Mouse (Mus musculus) lung, embryonic 15.5 days (tissue): ENCODE results near the gene Pald1. TPM values are rescaled to one million over a fixed set of nuclear protein-coding genes. Genes with fewer than 3 reads are reported as not detected.

Source experiments
- ATAC-seq: fragments of 200-750 bp; cut with Nextera tagmentation; 2 replicates; pipeline ENCODE4 v1.8.0; 2017; ENCODE audit warnings: moderate number of reproducible peaks, borderline replicate concordance; ENCODE audit not compliant: low FRiP score, low TSS enrichment; ENCODE audit errors: extremely low read depth
- H3K27ac ChIP-seq: fragments of 300-500 bp; sonication (generic); 2 replicates; pipeline ENCODE4 v1.5.1; 2015; ENCODE audit warnings: moderate library complexity, mild to moderate bottlenecking, inconsistent platforms
- H3K27me3 ChIP-seq: fragments of 300-500 bp; sonication (generic); 2 replicates; pipeline ENCODE4 v1.6.1; 2015; ENCODE audit warnings: inconsistent platforms
- H3K36me3 ChIP-seq: fragments of 300-500 bp; sonication (generic); 2 replicates; pipeline ENCODE4 v1.6.1; 2015; ENCODE audit warnings: inconsistent platforms
- H3K4me1 ChIP-seq: fragments of 300-500 bp; sonication (generic); 2 replicates; pipeline ENCODE4 v1.6.1; 2015; ENCODE audit warnings: inconsistent platforms
- H3K4me2 ChIP-seq: fragments of 300-500 bp; sonication (generic); 2 replicates; pipeline ENCODE4 v1.6.1; 2015; ENCODE audit warnings: inconsistent platforms, mild to moderate bottlenecking, moderate library complexity
- H3K4me3 ChIP-seq: fragments of 300-500 bp; sonication (generic); 2 replicates; pipeline ENCODE4 v1.5.1; 2015; ENCODE audit warnings: mild to moderate bottlenecking, inconsistent platforms
- H3K9ac ChIP-seq: fragments of 300-500 bp; sonication (generic); 2 replicates; pipeline ENCODE4 v1.6.1; 2015; ENCODE audit warnings: inconsistent platforms
- H3K9me3 ChIP-seq: fragments of 300-500 bp; sonication (generic); 2 replicates; pipeline ENCODE4 v1.6.1; 2016; ENCODE audit warnings: inconsistent platforms
- WGBS: fragments of 180-500 bp; shearing (Covaris S2); methylation state at CpG from one replicate; pipeline ENCODE4 v1.1.7; 2015; 5-methylcytosine and 5-hydroxymethylcytosine counted together
- polyA plus RNA-seq: library from polyadenylated mRNA; unstranded; fragments of >200 nt; fragmentation: Nextera tagmentation; extraction: Ambion mirVana; gene quantifications from 2 replicates; pipeline ENCODE4 v1.2.1, GENCODE M21; 2015

The Pald1 gene
- polyA plus RNA-seq, 1 experiment from 2014 or later = 48.1 TPM

DNA sequence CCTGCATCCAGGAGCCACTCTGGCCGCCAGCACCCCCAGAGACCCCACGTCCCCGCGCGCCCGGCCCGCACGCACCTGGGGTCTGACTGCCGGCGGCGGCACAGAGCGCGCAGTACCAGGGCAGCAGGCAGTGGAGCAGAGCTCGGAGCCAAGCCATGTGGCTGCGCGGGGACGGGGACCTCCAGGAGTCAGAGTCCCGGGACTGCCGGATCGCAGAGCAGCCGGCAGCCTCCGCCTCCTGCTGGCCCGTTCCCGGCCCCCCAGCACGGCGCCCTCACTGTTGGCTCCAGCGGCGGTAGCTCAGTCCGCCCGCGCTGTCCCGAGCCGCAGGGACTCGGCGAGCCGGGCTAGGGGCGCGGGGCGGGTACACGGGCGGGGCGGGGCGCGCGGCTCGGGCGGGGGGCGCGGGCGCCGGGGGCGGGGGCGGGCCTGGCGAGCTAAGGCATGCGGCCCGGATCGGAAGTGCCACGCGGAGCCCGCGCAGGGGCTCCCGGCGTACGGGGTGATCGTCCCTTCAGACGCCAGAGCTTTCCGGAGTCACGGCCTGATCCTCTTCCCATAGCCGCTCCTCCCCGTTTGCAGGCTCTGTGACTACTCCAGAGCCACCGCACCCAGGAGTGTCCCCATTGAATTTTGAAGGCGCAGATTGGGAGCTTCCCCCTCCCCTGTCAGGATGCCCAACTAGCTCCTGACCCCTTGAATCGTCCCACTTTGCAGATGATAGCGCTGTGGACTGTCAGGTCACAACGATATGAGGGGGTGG is 110.1 kb downstream of the Pald1 start, which contains the start of gene Adamts14:
TSS of gene Adamts14 (minus strand) at position 358 of the 763 bp plus-strand sequence.
- peak within 1 kb of the TSS; percentile 57 for H3K4me3 ChIP-seq
- H3K9me3 ChIP-seq = no peaks in the 10 kb centered on the region
- peak within 1 kb of the TSS; percentile 57 for H3K27ac ChIP-seq
- ATAC-seq = peak; percentile 71
- H3K9ac ChIP-seq = peak within 1 kb of the TSS; percentile 66
- H3K36me3 ChIP-seq = no peaks in the 10 kb centered on the region
- H3K4me1 ChIP-seq = peaks cover 20% of the 10 kb centered on the region
- peaks cover 6% of the 10 kb centered on the region for H3K27me3 ChIP-seq
- H3K4me2 ChIP-seq = peak within 1 kb of the TSS; percentile 97
- under 1% methylated on average over 40 of the region's 75 CpGs for WGBS

DNA sequence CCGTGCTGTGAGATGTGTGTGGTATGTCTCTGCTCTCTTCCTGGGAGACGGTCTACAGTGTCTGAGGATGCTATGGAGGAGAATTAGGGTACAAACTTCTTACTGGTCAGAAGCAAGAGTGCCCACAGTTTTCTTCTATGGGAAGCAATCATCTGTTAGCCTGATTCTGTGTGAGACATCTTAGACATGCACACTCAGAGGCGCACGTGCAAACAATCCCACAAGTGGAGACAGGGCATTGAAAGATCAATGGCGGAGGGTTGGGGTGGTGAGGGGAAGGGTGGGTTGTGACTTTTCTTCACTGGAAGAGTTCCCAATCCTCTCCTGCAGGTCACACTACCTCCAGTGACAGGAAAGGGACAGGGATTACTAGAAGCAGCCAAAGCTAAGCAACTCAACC is 110.7 kb downstream of the Pald1 start:
- Histone ChIP-seq H3K36me3 (no peaks in the 10 kb centered on the region), H3K4me1 (peaks cover 17% of the 10 kb centered on the region), H3K27me3 (peaks cover 6% of the 10 kb centered on the region), H3K4me2 (peak overlapping the region; percentile 97), H3K9me3 (no peaks in the 10 kb centered on the region), H3K27ac (peak overlapping the region; percentile 57), H3K4me3 (peak overlapping the region; percentile 57), H3K9ac (peak overlapping the region; percentile 66)
- 34% methylated on average over 5 of the region's 5 CpGs for WGBS
- no peak for ATAC-seq

DNA sequence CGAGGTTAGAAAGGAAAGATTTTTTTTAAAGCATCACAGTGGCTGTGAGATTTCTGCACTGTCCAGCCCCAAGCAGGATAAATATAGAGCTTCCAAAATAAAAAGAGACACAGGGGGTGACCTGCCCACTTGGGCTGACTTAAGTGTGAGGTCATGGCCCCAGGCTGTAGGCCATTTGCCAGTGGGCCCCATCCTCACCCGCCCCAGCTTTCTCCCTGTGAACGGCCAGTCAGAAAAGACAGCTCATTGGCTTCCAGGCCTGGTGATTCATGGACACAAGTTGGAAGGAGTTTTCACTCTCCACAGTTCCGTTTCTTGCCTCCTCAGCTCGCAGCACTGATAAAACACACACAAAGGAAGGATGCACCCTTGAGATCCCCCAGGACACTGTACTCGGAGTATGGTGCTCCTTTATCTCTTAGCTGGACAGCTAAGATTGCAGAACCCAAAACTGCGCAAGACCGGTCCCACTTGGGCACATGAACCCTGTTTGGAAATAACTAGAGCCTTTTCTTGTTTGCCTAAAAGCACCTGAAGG is 111.2 kb downstream of the Pald1 start:
- Histone ChIP-seq H3K4me1 (peaks cover 17% of the 10 kb centered on the region), H3K4me3 (peak overlapping the region; percentile 57), H3K27me3 (peaks cover 6% of the 10 kb centered on the region), H3K9me3 (no peaks in the 10 kb centered on the region), H3K4me2 (peak overlapping the region; percentile 97), H3K27ac (no peak overlapping the region), H3K9ac (no peak overlapping the region), H3K36me3 (no peaks in the 10 kb centered on the region)
- WGBS = 32% methylated on average over 8 of the region's 8 CpGs
- ATAC-seq = no peak

Other genes starting within 250 kb of the Pald1 start
- 59.6 and 62.7 TPM in 2 replicates for gene Sgpl1, start 235.8 kb downstream of the Pald1 start, polyA plus RNA-seq
- 5.7 and 17.0 TPM in 2 replicates for gene Tbata, start 211.6 kb downstream of the Pald1 start, polyA plus RNA-seq
- 1.6 and 1.9 TPM in 2 replicates for gene Adamts14, start 110.1 kb downstream of the Pald1 start, polyA plus RNA-seq
- gene Prf1, start 85.7 kb downstream of the Pald1 start, polyA plus RNA-seq = 0.18 TPM in 1 of 2 replicates, not detected in the other
- gene Nodal, start 34.4 kb upstream of the Pald1 start, polyA plus RNA-seq = 0.09 TPM in 1 of 2 replicates, not detected in the other
- gene Eif4ebp2, start 69.1 kb upstream of the Pald1 start, polyA plus RNA-seq = 69.3 and 71.4 TPM in 2 replicates
- 7.9 and 8.2 TPM in 2 replicates for gene Lrrc20, start 92.3 kb upstream of the Pald1 start, polyA plus RNA-seq
- 0.06 TPM in 1 of 2 replicates, not detected in the other for gene Npffr1, start 212.0 kb upstream of the Pald1 start, polyA plus RNA-seq